Mouse (Mus musculus): ENCODE data around the gene Lsr.

GRCm38 (mm10) chr7:31017104-31017901 lies 44.0 kb upstream of the Lsr start:
- TF ChIP-seq CTCF (IDR thresholded peaks at IDR 0.05; ENCODE audit: extremely low read depth, insufficient read length, insufficient replicate concordance, low read depth, low read length) (no peak), POLR2A (IDR thresholded peaks at IDR 0.05; ENCODE audit: low read depth, low read length) (no peak)

Measured in small intestine, adult 2 months (tissue).